Mouse (Mus musculus): ENCODE data around the gene Ttc7b. TPM values are rescaled to one million over a fixed set of nuclear protein-coding genes. Genes with fewer than 3 reads are reported as not detected.

Gene Ttc7b
- polyA plus RNA-seq, 1 experiment = not detected

DNA sequence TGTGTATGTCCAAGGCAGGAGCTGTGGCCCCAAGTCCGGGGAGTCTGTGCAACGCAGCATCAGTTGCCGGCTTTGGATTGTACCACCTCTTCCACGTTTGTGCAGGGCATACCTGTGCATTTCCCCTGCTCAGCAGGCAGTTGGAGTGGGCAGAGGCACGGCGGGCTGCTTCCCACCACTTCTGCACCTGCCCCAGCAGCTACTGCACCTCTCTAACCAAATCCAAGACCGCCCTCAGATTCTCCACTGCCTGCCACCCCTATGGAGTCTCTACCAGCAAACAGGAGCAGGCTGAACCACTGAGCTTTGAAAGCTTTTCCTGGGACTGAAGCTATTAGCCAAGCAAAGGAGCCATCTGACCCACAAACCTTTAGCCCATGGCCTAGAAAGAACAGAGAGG lies 30.8 kb downstream of the Ttc7b start:
- no peak for TF ChIP-seq CTCF (IDR thresholded peaks at IDR 0.05; ENCODE audit: insufficient read depth, low read depth, low read length)
- no peak for TF ChIP-seq POLR2A (IDR thresholded peaks at IDR 0.05; ENCODE audit: insufficient read depth, low read depth, low read length)
- H3K4me3 ChIP-seq (ENCODE audit: insufficient read depth, low read depth, low read length) = no peak overlapping the region
- H3K4me1 ChIP-seq (ENCODE audit: control insufficient read depth, insufficient read depth, low read length) = peaks cover 8% of the 10 kb centered on the region
- WGBS = 88% methylated on average over 7 of the region's 7 CpGs
- H3K27ac ChIP-seq (ENCODE audit: insufficient read depth, low read depth, low read length) = no peak overlapping the region

DNA sequence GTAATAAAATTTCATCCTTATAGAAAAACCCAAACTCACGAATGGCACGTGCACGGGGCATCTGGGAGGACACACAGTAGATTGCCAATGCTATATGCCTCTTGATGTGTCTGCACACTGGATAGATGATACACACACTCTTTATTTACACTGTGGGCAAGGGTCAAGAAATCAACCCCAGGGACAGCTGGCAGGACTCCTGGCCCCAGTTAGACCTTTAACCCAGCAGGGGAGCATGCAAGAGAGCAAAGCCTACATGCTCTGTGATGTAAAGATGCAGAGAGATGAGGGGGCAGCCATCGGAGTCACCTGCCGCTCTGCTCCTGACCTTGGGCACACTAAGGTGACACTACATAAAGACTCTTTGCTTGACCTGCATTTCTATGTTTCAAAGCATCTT lies 32.3 kb downstream of the Ttc7b start:
- Histone ChIP-seq H3K4me3 (ENCODE audit: insufficient read depth, low read depth, low read length) (no peak overlapping the region), H3K27ac (ENCODE audit: insufficient read depth, low read depth, low read length) (no peak overlapping the region), H3K4me1 (ENCODE audit: control insufficient read depth, insufficient read depth, low read length) (peaks cover 8% of the 10 kb centered on the region)
- WGBS = 97% methylated on average over 5 of the region's 5 CpGs
- TF ChIP-seq POLR2A (IDR thresholded peaks at IDR 0.05; ENCODE audit: insufficient read depth, low read depth, low read length) (no peak), CTCF (IDR thresholded peaks at IDR 0.05; ENCODE audit: insufficient read depth, low read depth, low read length) (no peak)

DNA sequence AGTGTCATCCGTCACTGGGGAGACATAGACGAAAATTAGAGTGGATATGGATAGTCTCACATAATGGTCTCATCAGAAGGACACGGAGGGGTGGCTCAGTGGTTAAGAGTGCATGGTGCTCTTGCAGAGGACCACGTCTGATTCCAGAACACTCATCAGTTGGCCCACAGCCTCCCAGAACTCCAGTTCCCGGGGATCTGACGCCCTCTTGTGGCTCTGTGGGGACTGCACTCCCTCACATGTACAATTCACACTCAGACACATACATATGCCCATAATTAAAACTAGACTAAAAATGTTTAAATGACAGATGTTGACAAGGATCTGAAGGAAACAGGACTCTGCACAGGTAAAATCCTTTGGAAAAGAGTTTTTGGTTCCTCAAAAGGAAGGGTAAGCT lies 34.4 kb downstream of the Ttc7b start:
- WGBS = 56% methylated on average over 6 of the region's 6 CpGs
- no peak overlapping the region for H3K4me3 ChIP-seq (ENCODE audit: insufficient read depth, low read depth, low read length)
- H3K27ac ChIP-seq (ENCODE audit: insufficient read depth, low read depth, low read length) = peak overlapping the region; percentile 30; the same call in 1 of the 2 replicates
- H3K4me1 ChIP-seq (ENCODE audit: control insufficient read depth, insufficient read depth, low read length) = peaks cover 17% of the 10 kb centered on the region
- TF ChIP-seq POLR2A (IDR thresholded peaks at IDR 0.05; ENCODE audit: insufficient read depth, low read depth, low read length) = no peak
- TF ChIP-seq CTCF (IDR thresholded peaks at IDR 0.05; ENCODE audit: insufficient read depth, low read depth, low read length) = no peak

DNA sequence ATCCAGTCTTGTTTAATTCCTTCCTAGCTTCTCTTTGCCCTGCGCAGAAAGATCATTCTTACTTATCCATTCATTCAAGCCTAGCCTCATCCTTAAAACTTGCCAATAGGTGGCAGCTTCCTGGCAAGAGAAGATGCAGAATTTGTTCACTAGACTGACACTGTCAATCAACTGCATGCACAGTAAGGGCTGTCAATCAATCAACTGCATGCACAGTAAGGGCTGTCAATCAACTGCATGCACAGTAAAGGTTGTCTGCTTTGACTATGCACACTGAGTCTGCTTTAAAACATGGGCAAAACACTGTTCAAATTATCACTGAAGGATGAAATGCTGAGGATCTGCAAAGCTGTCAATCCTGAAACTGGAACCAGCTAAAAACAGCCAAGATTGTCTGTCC lies 37.6 kb downstream of the Ttc7b start:
- Histone ChIP-seq H3K4me3 (ENCODE audit: insufficient read depth, low read depth, low read length) (no peak overlapping the region), H3K4me1 (ENCODE audit: control insufficient read depth, insufficient read depth, low read length) (peaks cover 30% of the 10 kb centered on the region), H3K27ac (ENCODE audit: insufficient read depth, low read depth, low read length) (no peak overlapping the region)
- 97% methylated on average over 1 of the region's 1 CpGs for WGBS
- TF ChIP-seq CTCF (IDR thresholded peaks at IDR 0.05; ENCODE audit: insufficient read depth, low read depth, low read length) (no peak), POLR2A (IDR thresholded peaks at IDR 0.05; ENCODE audit: insufficient read depth, low read depth, low read length) (no peak)

DNA sequence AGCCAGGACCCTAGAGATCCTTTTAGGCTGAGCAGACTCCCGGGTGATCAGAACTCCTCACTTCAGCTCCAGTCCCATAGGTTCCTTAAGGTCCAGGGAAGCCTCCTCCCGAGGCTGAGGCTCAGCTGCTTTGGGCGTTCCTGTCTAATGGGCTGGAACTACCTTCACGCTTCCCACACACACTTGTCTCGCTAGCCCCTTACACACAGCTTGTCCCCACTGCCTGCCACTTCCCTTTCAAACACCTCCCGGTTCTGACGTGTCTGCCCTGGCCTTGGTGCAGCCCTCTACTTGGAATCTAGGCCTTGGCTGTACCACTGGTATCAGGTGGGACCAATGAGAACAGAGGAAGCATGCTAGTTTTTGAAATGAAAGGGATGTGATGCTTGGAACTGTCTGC lies 38.4 kb downstream of the Ttc7b start:
- no peak overlapping the region for H3K27ac ChIP-seq (ENCODE audit: insufficient read depth, low read depth, low read length)

DNA sequence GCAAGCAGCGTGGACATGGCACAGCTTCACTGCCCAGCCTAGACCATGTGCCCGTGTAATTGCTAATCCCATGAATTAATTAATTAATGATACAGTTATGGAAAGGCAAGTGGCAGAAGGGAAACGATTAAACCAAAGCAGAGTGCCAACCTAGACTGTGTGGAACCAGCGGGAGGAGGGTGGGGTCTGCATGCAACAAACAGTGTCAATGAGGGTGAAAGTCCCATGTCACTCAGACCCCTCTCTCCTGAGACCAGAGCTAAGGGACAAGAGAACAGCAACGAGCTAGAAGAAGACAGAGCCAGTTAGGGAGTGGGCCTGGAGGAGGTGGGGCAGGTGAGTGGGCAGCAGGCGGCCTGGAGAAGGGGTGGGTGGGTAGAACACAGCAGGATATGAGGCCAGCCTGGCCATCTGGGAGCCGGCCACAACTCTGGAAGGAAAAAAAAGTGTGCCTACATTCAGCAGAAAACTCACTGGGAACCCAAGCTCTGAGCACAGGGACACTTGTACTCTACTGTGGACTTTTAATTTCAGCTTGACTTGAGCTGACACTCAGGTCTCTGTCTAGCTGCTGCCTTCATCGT lies 39.1 kb downstream of the Ttc7b start:
- 54% methylated on average over 8 of the region's 8 CpGs for WGBS
- no peak for TF ChIP-seq CTCF (IDR thresholded peaks at IDR 0.05; ENCODE audit: insufficient read depth, low read depth, low read length)
- TF ChIP-seq POLR2A (IDR thresholded peaks at IDR 0.05; ENCODE audit: insufficient read depth, low read depth, low read length) = no peak
- Histone ChIP-seq H3K4me1 (ENCODE audit: control insufficient read depth, insufficient read depth, low read length) (peaks cover 32% of the 10 kb centered on the region), H3K27ac (ENCODE audit: insufficient read depth, low read depth, low read length) (no peak overlapping the region), H3K4me3 (ENCODE audit: insufficient read depth, low read depth, low read length) (no peak overlapping the region)

More for the DNA sequence above, 38.4 kb downstream of the Ttc7b start:
- H3K4me1 ChIP-seq (ENCODE audit: control insufficient read depth, insufficient read depth, low read length) = peaks cover 32% of the 10 kb centered on the region
- TF ChIP-seq POLR2A (IDR thresholded peaks at IDR 0.05; ENCODE audit: insufficient read depth, low read depth, low read length) (no peak), CTCF (IDR thresholded peaks at IDR 0.05; ENCODE audit: insufficient read depth, low read depth, low read length) (no peak)
- WGBS = 77% methylated on average over 7 of the region's 7 CpGs
- H3K4me3 ChIP-seq (ENCODE audit: insufficient read depth, low read depth, low read length) = no peak overlapping the region

DNA sequence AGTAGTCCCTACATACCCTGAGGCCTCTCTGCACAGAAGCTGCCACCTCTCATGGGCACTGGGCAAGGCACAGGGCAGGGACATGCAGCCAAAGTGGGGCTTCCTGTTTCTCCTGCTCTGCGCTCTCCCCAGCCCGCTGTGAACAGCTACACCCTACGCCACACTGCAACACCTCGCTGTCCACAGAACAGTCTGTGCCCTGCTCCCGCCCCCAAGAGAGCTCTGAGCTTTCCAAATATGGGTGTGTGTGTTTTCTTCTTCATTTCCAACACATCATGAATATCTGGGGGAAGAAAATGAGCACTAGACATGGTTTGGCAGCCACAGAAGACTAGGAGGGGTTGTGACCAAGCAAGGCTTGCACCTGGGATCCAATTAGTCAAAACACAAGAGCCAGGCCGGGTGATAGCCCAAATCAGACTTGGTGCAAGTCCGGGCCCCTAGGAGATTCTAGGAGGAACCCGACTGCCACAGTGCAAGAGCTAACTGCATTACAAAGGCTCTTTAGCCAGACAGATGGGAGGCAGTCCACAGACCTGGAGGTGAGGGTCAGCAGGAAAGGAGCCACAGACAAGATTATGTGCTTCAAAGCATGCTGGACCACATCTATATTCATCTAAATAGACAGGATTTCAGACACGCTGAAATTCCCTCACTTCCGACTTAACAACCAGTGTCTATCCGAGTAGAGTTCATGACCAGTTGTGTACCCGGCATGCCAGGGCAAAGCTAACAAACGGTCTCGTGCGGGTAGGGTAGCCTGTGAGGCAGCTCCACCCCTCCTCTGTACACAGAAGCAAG lies 39.8 kb downstream of the Ttc7b start:
- peaks cover 30% of the 10 kb centered on the region for H3K4me1 ChIP-seq (ENCODE audit: control insufficient read depth, insufficient read depth, low read length)
- H3K4me3 ChIP-seq (ENCODE audit: insufficient read depth, low read depth, low read length) = no peak overlapping the region
- WGBS = 73% methylated on average over 15 of the region's 15 CpGs
- no peak overlapping the region for H3K27ac ChIP-seq (ENCODE audit: insufficient read depth, low read depth, low read length)
- TF ChIP-seq POLR2A (IDR thresholded peaks at IDR 0.05; ENCODE audit: insufficient read depth, low read depth, low read length) (no peak), CTCF (IDR thresholded peaks at IDR 0.05; ENCODE audit: insufficient read depth, low read depth, low read length) (no peak)

DNA sequence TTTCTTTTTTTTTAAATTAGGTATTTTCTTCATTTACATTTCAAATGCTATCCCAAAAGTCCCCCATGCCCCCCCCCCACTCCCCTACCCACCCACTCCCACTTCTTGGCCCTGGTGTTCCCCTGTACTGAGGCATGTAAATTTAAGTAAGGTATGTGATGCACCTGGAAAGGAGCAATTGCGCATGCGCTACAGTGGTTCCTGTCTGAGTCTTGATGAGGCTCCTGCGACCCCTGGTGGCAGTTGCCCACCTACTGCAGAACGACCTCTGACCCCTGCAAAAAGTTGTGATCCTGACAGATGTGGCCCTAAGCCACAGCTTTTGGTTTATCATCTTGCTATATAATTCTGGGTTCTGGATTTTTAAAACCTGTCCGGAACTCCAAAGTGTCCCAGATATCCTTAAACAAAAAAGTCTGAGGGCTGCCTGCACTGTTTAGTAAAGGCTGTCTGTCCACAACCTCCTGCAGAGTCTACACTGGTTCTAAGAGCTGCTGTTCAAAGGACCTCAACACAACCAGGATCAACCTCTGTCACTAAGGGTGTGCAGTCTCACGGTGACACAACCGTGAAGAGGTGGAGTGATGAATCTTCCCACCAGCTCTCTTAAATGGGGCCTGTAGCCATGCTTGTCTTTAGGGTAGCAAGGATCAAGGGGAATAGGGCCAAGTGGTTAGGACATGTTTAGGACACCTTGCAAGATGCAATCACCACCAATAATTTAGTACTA lies 40.6 kb downstream of the Ttc7b start:
- Histone ChIP-seq H3K27ac (ENCODE audit: insufficient read depth, low read depth, low read length) (no peak overlapping the region), H3K4me1 (ENCODE audit: control insufficient read depth, insufficient read depth, low read length) (peaks cover 28% of the 10 kb centered on the region), H3K4me3 (ENCODE audit: insufficient read depth, low read depth, low read length) (no peak overlapping the region)
- WGBS = 40% methylated on average over 7 of the region's 7 CpGs
- TF ChIP-seq POLR2A (IDR thresholded peaks at IDR 0.05; ENCODE audit: insufficient read depth, low read depth, low read length) (no peak), CTCF (IDR thresholded peaks at IDR 0.05; ENCODE audit: insufficient read depth, low read depth, low read length) (peak; percentile 53; the same call in 1 of the 2 replicates)
